Mouse (Mus musculus): ENCODE data around the gene Snrpc. TPM values are rescaled to one million over a fixed set of nuclear protein-coding genes. Genes with fewer than 3 reads are reported as not detected.

The Snrpc gene
- polyA plus RNA-seq, 1 experiment = 113 TPM

GRCm38 (mm10) chr17:27857649-27858475, 19.9 kb downstream of the Snrpc start:
- TF ChIP-seq CTCF (IDR thresholded peaks at IDR 0.05; ENCODE audit: low read depth, low read length) (no peak), POLR2A (IDR thresholded peaks at IDR 0.05; ENCODE audit: borderline replicate concordance, low read depth, low read length) (no peak)
- Histone ChIP-seq H3K4me1 (ENCODE audit: control insufficient read depth, insufficient read depth, low read length) (peaks cover 19% of the 10 kb centered on the region), H3K4me3 (ENCODE audit: insufficient read depth, low read length) (peak overlapping the region; percentile 98), H3K27ac (ENCODE audit: insufficient read depth, low read depth, low read length) (peak overlapping the region; percentile 57)

GRCm38 (mm10) chr17:27859131-27859530, 21.2 kb downstream of the Snrpc start:
- Histone ChIP-seq H3K4me3 (ENCODE audit: insufficient read depth, low read length) (no peak overlapping the region), H3K4me1 (ENCODE audit: control insufficient read depth, insufficient read depth, low read length) (peaks cover 19% of the 10 kb centered on the region), H3K27ac (ENCODE audit: insufficient read depth, low read depth, low read length) (no peak overlapping the region)
- no peak for TF ChIP-seq POLR2A (IDR thresholded peaks at IDR 0.05; ENCODE audit: borderline replicate concordance, low read depth, low read length)
- no peak for TF ChIP-seq CTCF (IDR thresholded peaks at IDR 0.05; ENCODE audit: low read depth, low read length)

- TF ChIP-seq POLR2A (IDR thresholded peaks at IDR 0.05; ENCODE audit: borderline replicate concordance, low read depth, low read length) (no peak), CTCF (IDR thresholded peaks at IDR 0.05; ENCODE audit: low read depth, low read length) (no peak)
- H3K4me3 ChIP-seq (ENCODE audit: insufficient read depth, low read length) = no peak overlapping the region
- H3K27ac ChIP-seq (ENCODE audit: insufficient read depth, low read depth, low read length) = no peak overlapping the region
- peaks cover 14% of the 10 kb centered on the region for H3K4me1 ChIP-seq (ENCODE audit: control insufficient read depth, insufficient read depth, low read length)
These were observed 27.5 kb downstream of the Snrpc start for GRCm38 (mm10) chr17:27865461-27865860.

DNA sequence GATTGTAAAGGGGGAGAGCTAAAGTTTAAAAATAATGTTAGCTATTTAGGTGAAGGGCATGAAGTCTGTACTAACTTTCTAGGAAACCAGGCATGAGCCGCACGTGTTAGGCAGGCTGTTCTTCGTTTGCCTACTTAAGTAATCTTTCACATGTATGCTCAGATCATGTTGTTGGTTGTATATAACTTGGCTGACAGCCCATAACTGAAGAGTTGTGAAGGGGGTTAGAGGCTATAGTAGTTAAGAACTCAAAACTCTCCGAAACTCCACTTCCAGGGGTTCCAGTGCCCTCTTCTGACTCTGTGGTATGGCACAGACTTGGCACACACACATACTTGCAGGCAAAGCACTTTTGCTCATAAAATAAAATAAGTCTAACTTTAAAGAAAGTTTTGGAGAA, 28.8 kb downstream of the Snrpc start:
- H3K4me3 ChIP-seq (ENCODE audit: insufficient read depth, low read length) = no peak overlapping the region
- TF ChIP-seq POLR2A (IDR thresholded peaks at IDR 0.05; ENCODE audit: borderline replicate concordance, low read depth, low read length) (no peak), CTCF (IDR thresholded peaks at IDR 0.05; ENCODE audit: low read depth, low read length) (no peak)
- peaks cover 15% of the 10 kb centered on the region for H3K4me1 ChIP-seq (ENCODE audit: control insufficient read depth, insufficient read depth, low read length)
- H3K27ac ChIP-seq (ENCODE audit: insufficient read depth, low read depth, low read length) = no peak overlapping the region

GRCm38 (mm10) chr17:27871851-27872250, 33.9 kb downstream of the Snrpc start:
- Histone ChIP-seq H3K27ac (ENCODE audit: insufficient read depth, low read depth, low read length) (no peak overlapping the region), H3K4me3 (ENCODE audit: insufficient read depth, low read length) (no peak overlapping the region), H3K4me1 (ENCODE audit: control insufficient read depth, insufficient read depth, low read length) (peaks cover 16% of the 10 kb centered on the region)
- TF ChIP-seq POLR2A (IDR thresholded peaks at IDR 0.05; ENCODE audit: borderline replicate concordance, low read depth, low read length) = no peak
- no peak for TF ChIP-seq CTCF (IDR thresholded peaks at IDR 0.05; ENCODE audit: low read depth, low read length)

DNA sequence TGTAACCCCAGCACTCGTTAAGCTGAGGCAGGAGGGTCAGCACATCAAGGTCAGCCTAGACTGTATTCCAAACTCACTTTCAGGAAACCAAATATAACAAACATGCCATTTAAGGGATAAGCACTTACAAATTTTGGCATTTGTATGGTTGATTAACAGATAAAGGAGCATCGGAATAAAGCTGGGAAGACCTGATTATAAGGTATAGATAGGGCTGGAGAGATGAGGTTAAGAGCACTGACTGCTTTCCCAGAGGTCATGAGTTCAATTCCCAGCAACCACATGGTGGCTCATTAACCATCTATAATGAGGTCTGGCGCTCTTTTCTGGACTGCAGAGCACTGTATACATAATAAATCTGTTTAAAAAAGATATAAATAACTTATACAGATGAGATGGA, 35.6 kb downstream of the Snrpc start:
- H3K4me3 ChIP-seq (ENCODE audit: insufficient read depth, low read length) = no peak overlapping the region
- TF ChIP-seq POLR2A (IDR thresholded peaks at IDR 0.05; ENCODE audit: borderline replicate concordance, low read depth, low read length) (no peak), CTCF (IDR thresholded peaks at IDR 0.05; ENCODE audit: low read depth, low read length) (no peak)
- peaks cover 10% of the 10 kb centered on the region for H3K4me1 ChIP-seq (ENCODE audit: control insufficient read depth, insufficient read depth, low read length)
- no peak overlapping the region for H3K27ac ChIP-seq (ENCODE audit: insufficient read depth, low read depth, low read length)

DNA sequence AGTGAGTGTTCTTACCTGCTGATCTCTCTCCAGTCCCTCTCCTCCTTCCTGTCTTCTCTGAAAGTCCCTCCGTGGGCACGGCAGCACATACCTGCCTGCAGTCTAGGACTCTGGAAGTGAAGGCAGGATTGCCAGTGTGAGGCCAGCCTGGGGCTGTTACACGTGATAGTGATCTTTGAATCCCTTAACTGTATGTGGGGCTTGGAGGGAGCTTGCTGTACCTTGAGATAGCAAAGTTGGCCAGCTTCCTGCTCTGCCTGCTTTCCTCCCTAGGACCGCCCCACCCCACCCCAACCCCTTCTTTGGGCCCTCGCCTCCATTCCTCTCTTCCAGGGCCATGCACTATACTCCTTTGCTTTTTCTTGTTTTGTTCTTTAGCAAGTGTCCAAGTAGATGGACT, 36.6 kb downstream of the Snrpc start:
- H3K4me3 ChIP-seq (ENCODE audit: insufficient read depth, low read length) = no peak overlapping the region
- TF ChIP-seq CTCF (IDR thresholded peaks at IDR 0.05; ENCODE audit: low read depth, low read length) (no peak), POLR2A (IDR thresholded peaks at IDR 0.05; ENCODE audit: borderline replicate concordance, low read depth, low read length) (no peak)
- peaks cover 5% of the 10 kb centered on the region; the same call in 1 of the 2 replicates for H3K4me1 ChIP-seq (ENCODE audit: control insufficient read depth, insufficient read depth, low read length)
- no peak overlapping the region for H3K27ac ChIP-seq (ENCODE audit: insufficient read depth, low read depth, low read length)

DNA sequence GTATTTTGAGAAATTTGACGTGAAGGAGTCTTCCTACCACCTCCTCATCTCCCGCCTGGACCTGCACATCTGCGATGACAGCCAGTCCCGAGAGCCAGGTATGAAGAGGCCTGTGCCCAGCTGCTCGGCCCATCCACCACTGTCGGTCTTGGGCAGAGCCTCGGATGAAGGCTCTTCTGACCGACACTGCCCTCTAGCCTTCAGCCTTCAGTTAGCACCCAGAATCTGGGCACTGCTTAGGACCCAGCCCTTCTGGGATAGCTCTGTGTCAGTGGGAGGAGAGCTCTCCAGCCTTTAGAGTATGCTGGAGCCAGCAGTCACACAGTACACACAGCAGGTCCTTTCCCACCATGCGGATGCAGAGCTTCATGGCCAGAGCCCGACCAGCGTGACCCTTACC, 43.6 kb downstream of the Snrpc start:
- H3K27ac ChIP-seq (ENCODE audit: insufficient read depth, low read depth, low read length) = no peak overlapping the region
- H3K4me3 ChIP-seq (ENCODE audit: insufficient read depth, low read length) = no peak overlapping the region
- TF ChIP-seq CTCF (IDR thresholded peaks at IDR 0.05; ENCODE audit: low read depth, low read length) = no peak
- no peak for TF ChIP-seq POLR2A (IDR thresholded peaks at IDR 0.05; ENCODE audit: borderline replicate concordance, low read depth, low read length)
- H3K4me1 ChIP-seq (ENCODE audit: control insufficient read depth, insufficient read depth, low read length) = no peaks in the 10 kb centered on the region

GRCm38 (mm10) chr17:27883129-27883528, 45.2 kb downstream of the Snrpc start:
- Histone ChIP-seq H3K4me1 (ENCODE audit: control insufficient read depth, insufficient read depth, low read length) (no peaks in the 10 kb centered on the region), H3K27ac (ENCODE audit: insufficient read depth, low read depth, low read length) (no peak overlapping the region), H3K4me3 (ENCODE audit: insufficient read depth, low read length) (no peak overlapping the region)
- no peak for TF ChIP-seq POLR2A (IDR thresholded peaks at IDR 0.05; ENCODE audit: borderline replicate concordance, low read depth, low read length)
- no peak for TF ChIP-seq CTCF (IDR thresholded peaks at IDR 0.05; ENCODE audit: low read depth, low read length)

GRCm38 (mm10) chr17:27883994-27884393, 46.0 kb downstream of the Snrpc start:
- Histone ChIP-seq H3K4me3 (ENCODE audit: insufficient read depth, low read length) (no peak overlapping the region), H3K4me1 (ENCODE audit: control insufficient read depth, insufficient read depth, low read length) (no peaks in the 10 kb centered on the region), H3K27ac (ENCODE audit: insufficient read depth, low read depth, low read length) (no peak overlapping the region)
- TF ChIP-seq POLR2A (IDR thresholded peaks at IDR 0.05; ENCODE audit: borderline replicate concordance, low read depth, low read length) (no peak), CTCF (IDR thresholded peaks at IDR 0.05; ENCODE audit: low read depth, low read length) (no peak)
